8 mouse cellular contexts compared by ENCODE assay signal in the genomic region with DNA sequence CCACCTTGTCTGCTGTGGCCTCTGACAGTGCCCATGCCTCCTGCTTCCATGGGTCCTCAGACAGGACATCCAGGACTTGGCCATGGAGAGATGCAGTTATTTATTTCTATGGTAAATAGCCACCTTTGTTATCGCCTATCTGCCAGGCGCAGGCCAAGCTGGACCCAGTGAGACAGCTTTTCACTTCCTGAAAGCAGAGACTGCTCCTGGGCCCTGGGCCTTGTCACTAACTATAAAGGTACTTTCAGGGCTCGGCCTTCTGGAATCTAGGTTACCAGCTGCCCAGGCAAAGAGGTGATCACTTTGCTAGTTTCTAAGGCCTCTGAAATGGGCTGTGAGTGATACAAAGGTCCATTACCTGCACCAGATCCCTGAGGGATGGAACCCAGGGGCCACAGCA. TPM values are rescaled to one million over a fixed set of nuclear protein-coding genes. Genes with fewer than 3 reads are reported as not detected.
DNase-seq lines count a peak whose midpoint lies in the region; ATAC-seq and TF ChIP-seq lines count a peak whose summit lies in the region.

No protein-coding gene starts in this region.

- H3K27ac ChIP-seq in hindbrain, embryonic 10.5 days = peak overlapping the region; percentile 83
- H3K27ac ChIP-seq in hindbrain, embryonic 16.5 days (ENCODE audit: low read depth, low read length) = no peak overlapping the region
- peak overlapping the region; percentile 10; the same call in 1 of the 2 replicates for H3K27ac ChIP-seq in ES-Bruce4 (ENCODE audit: insufficient read depth, low read length)
- H3K27ac ChIP-seq in embryonic fibroblast, embryonic 13.5 days (ENCODE audit: insufficient read depth, low read length) = peak overlapping the region; percentile 99
- peak overlapping the region; percentile 71 for H3K27ac ChIP-seq in liver, embryonic 13.5 days

- no peaks in the 10 kb centered on the region for H3K9me3 ChIP-seq in hindbrain, embryonic 10.5 days
- H3K9me3 ChIP-seq in hindbrain, embryonic 16.5 days (ENCODE audit: control insufficient read depth, low read length) = no peaks in the 10 kb centered on the region
- H3K9me3 ChIP-seq in ES-Bruce4 (replicated peaks; ENCODE audit: control insufficient read depth, insufficient read depth, low read length, poor library complexity, severe bottlenecking) = no peaks in the 10 kb centered on the region
- H3K9me3 ChIP-seq in liver, embryonic 13.5 days (replicated peaks) = no peaks in the 10 kb centered on the region

- peaks cover 75% of the 10 kb centered on the region for H3K4me1 ChIP-seq in hindbrain, embryonic 10.5 days (replicated peaks)
- H3K4me1 ChIP-seq in hindbrain, embryonic 16.5 days (ENCODE audit: control insufficient read depth, insufficient read depth, low read depth, low read length) = peaks cover 35% of the 10 kb centered on the region
- peaks cover 14% of the 10 kb centered on the region for H3K4me1 ChIP-seq in ES-Bruce4 (ENCODE audit: control insufficient read depth, insufficient read depth, low read length)
- H3K4me1 ChIP-seq in embryonic fibroblast, embryonic 13.5 days (ENCODE audit: control insufficient read depth, insufficient read depth, low read length) = peaks cover 55% of the 10 kb centered on the region
- peaks cover 93% of the 10 kb centered on the region for H3K4me1 ChIP-seq in liver, embryonic 13.5 days (replicated peaks)

- no peaks in the 10 kb centered on the region for H3K27me3 ChIP-seq in hindbrain, embryonic 10.5 days (ENCODE audit: insufficient read depth, poor library complexity, severe bottlenecking)
- H3K27me3 ChIP-seq in hindbrain, embryonic 16.5 days (replicated peaks; ENCODE audit: control insufficient read depth, insufficient read depth, low read length) = no peaks in the 10 kb centered on the region
- no peaks in the 10 kb centered on the region for H3K27me3 ChIP-seq in ES-Bruce4 (ENCODE audit: control insufficient read depth, insufficient read depth, low read length, poor library complexity, severe bottlenecking)
- no peaks in the 10 kb centered on the region for H3K27me3 ChIP-seq in liver, embryonic 13.5 days

- H3K4me2 ChIP-seq in hindbrain, embryonic 16.5 days (ENCODE audit: low read length) = no peak overlapping the region
- peak overlapping the region; percentile 23 for H3K4me2 ChIP-seq in liver, embryonic 13.5 days

- no peak for TF ChIP-seq CTCF in ES-Bruce4 (IDR thresholded peaks at IDR 0.05; ENCODE audit: low read depth, low read length)
- no peak for TF ChIP-seq CTCF in embryonic fibroblast, embryonic 13.5 days (IDR thresholded peaks at IDR 0.05; ENCODE audit: borderline replicate concordance, insufficient read depth, low read length)

- TF ChIP-seq POLR2A in ES-Bruce4 (IDR thresholded peaks at IDR 0.05; ENCODE audit: insufficient read depth, low read length) = no peak
- TF ChIP-seq POLR2A in embryonic fibroblast, embryonic 13.5 days (IDR thresholded peaks at IDR 0.05; ENCODE audit: low read depth, low read length) = peak; percentile 41; the same call in 1 of the 2 replicates

- no peak for DNase-seq in hindbrain, embryonic 10.5 days (ENCODE audit: low spot score)
- DNase-seq in liver, embryonic 13.5 days = no peak
- DNase-seq in thymus, postnatal 10 days (ENCODE audit: low spot score in 2 of 2) = no peak
- no peak for DNase-seq in right cerebral cortex, postnatal 10 days (ENCODE audit: low spot score in 2 of 2)

- no peak for TF ChIP-seq EP300 in ES-Bruce4 (IDR thresholded peaks at IDR 0.05; ENCODE audit: insufficient read depth, low read depth, low read length)

- WGBS in hindbrain, embryonic 10.5 days = 85% methylated on average over 3 of the region's 3 CpGs
- 82% methylated on average over 3 of the region's 3 CpGs for WGBS in hindbrain, embryonic 16.5 days
- WGBS in liver, embryonic 13.5 days (ENCODE audit: insufficient replicate concordance) = 51% methylated on average over 3 of the region's 3 CpGs

- H3K4me3 ChIP-seq in hindbrain, embryonic 10.5 days = no peak overlapping the region
- H3K4me3 ChIP-seq in hindbrain, embryonic 16.5 days (ENCODE audit: low read length) = no peak overlapping the region
- no peak overlapping the region for H3K4me3 ChIP-seq in ES-Bruce4 (ENCODE audit: low read depth, low read length)
- no peak overlapping the region for H3K4me3 ChIP-seq in embryonic fibroblast, embryonic 13.5 days (ENCODE audit: insufficient read depth, low read length)
- H3K4me3 ChIP-seq in liver, embryonic 13.5 days (replicated peaks) = no peak overlapping the region

- peaks cover 32% of the 10 kb centered on the region for H3K36me3 ChIP-seq in hindbrain, embryonic 10.5 days
- 0 out of 2 replicates have a peak, but pooled peaks cover 3% of the 10 kb centered on the region for H3K36me3 ChIP-seq in hindbrain, embryonic 16.5 days (ENCODE audit: control insufficient read depth, insufficient read depth, low read length)
- H3K36me3 ChIP-seq in ES-Bruce4 (ENCODE audit: control insufficient read depth, insufficient read depth, low read length, poor library complexity, severe bottlenecking) = no peaks in the 10 kb centered on the region
- H3K36me3 ChIP-seq in liver, embryonic 13.5 days = peaks cover 39% of the 10 kb centered on the region

- no peak for ATAC-seq in hindbrain, embryonic 16.5 days
- no peak for ATAC-seq in liver, embryonic 13.5 days (ENCODE audit: low read depth)
- ATAC-seq in CD4-positive, CD25-positive, alpha-beta regulatory T cell, adult 4 months = no peak

- no peak overlapping the region for H3K9ac ChIP-seq in hindbrain, embryonic 16.5 days (ENCODE audit: low read depth, low read length)
- H3K9ac ChIP-seq in ES-Bruce4 (ENCODE audit: low read depth, poor library complexity, severe bottlenecking) = no peak overlapping the region
- H3K9ac ChIP-seq in liver, embryonic 13.5 days = peak overlapping the region; percentile 7; the same call in 1 of the 2 replicates

RNA-seq across cellular contexts. Expression of a gene that starts 37.3 kb away (rescaled TPM):
- polyA plus RNA-seq in hindbrain, embryonic 10.5 days (2016; fragmentation: Nextera tagmentation; extraction: Ambion mirVana) = 216 and 245 TPM in 2 replicates
- 146 and 172 TPM in 2 replicates for polyA plus RNA-seq in hindbrain, embryonic 16.5 days (2015; fragmentation: Nextera tagmentation; extraction: Ambion mirVana)
- 318 and 324 TPM in 2 replicates for polyA plus RNA-seq in ES-Bruce4 (2011; ENCODE audit: insufficient read depth, insufficient read length, low read depth, missing spikeins)
- polyA plus RNA-seq in embryonic fibroblast, embryonic 13.5 days (2011; ENCODE audit: insufficient read length, low read depth, missing spikeins) = 446 and 575 TPM in 2 replicates
- polyA plus RNA-seq in liver, embryonic 13.5 days (2015; fragmentation: Nextera tagmentation; extraction: Ambion mirVana) = 116 and 131 TPM in 2 replicates
- polyA plus RNA-seq in CD4-positive, CD25-positive, alpha-beta regulatory T cell, adult 4 months (2017; shearing (Covaris generic)) = 100 to 1,000 TPM in 1 of 2 experiments, 10 to 100 TPM in 1; 82.6 to 106 TPM

RNA-seq across cellular contexts. Expression of a gene that starts 43.6 kb away (rescaled TPM):
- polyA plus RNA-seq in hindbrain, embryonic 10.5 days (2016; fragmentation: Nextera tagmentation; extraction: Ambion mirVana) = 0.40 TPM in 1 of 2 replicates, not detected in the other
- polyA plus RNA-seq in hindbrain, embryonic 16.5 days (2015; fragmentation: Nextera tagmentation; extraction: Ambion mirVana) = 0.54 and 0.70 TPM in 2 replicates
- polyA plus RNA-seq in ES-Bruce4 (2011; ENCODE audit: insufficient read depth, insufficient read length, low read depth, missing spikeins) = 0.21 and 0.33 TPM in 2 replicates
- polyA plus RNA-seq in embryonic fibroblast, embryonic 13.5 days (2011; ENCODE audit: insufficient read length, low read depth, missing spikeins) = 0.23 TPM in 1 of 2 replicates, not detected in the other
- 0.09 and 0.13 TPM in 2 replicates for polyA plus RNA-seq in liver, embryonic 13.5 days (2015; fragmentation: Nextera tagmentation; extraction: Ambion mirVana)
- polyA plus RNA-seq in CD4-positive, CD25-positive, alpha-beta regulatory T cell, adult 4 months (2017; shearing (Covaris generic)) = not detected

RNA-seq across cellular contexts. Expression of a gene that starts 56.9 kb away (rescaled TPM):
- 426 and 432 TPM in 2 replicates for polyA plus RNA-seq in hindbrain, embryonic 10.5 days (2016; fragmentation: Nextera tagmentation; extraction: Ambion mirVana)
- 282 and 295 TPM in 2 replicates for polyA plus RNA-seq in hindbrain, embryonic 16.5 days (2015; fragmentation: Nextera tagmentation; extraction: Ambion mirVana)
- 409 and 413 TPM in 2 replicates for polyA plus RNA-seq in ES-Bruce4 (2011; ENCODE audit: insufficient read depth, insufficient read length, low read depth, missing spikeins)
- polyA plus RNA-seq in embryonic fibroblast, embryonic 13.5 days (2011; ENCODE audit: insufficient read length, low read depth, missing spikeins) = 328 and 347 TPM in 2 replicates
- polyA plus RNA-seq in liver, embryonic 13.5 days (2015; fragmentation: Nextera tagmentation; extraction: Ambion mirVana) = 294 and 308 TPM in 2 replicates
- polyA plus RNA-seq in CD4-positive, CD25-positive, alpha-beta regulatory T cell, adult 4 months (2017; shearing (Covaris generic)) = 100 to 1,000 TPM; 656 to 763 TPM

RNA-seq across cellular contexts. Expression of a gene that starts 57.0 kb away (rescaled TPM):
- 8.8 and 9.0 TPM in 2 replicates for polyA plus RNA-seq in hindbrain, embryonic 10.5 days (2016; fragmentation: Nextera tagmentation; extraction: Ambion mirVana)
- polyA plus RNA-seq in hindbrain, embryonic 16.5 days (2015; fragmentation: Nextera tagmentation; extraction: Ambion mirVana) = 10.7 and 13.8 TPM in 2 replicates
- 33.2 and 36.3 TPM in 2 replicates for polyA plus RNA-seq in ES-Bruce4 (2011; ENCODE audit: insufficient read depth, insufficient read length, low read depth, missing spikeins)
- 2.0 and 2.2 TPM in 2 replicates for polyA plus RNA-seq in embryonic fibroblast, embryonic 13.5 days (2011; ENCODE audit: insufficient read length, low read depth, missing spikeins)
- 27.4 and 29.1 TPM in 2 replicates for polyA plus RNA-seq in liver, embryonic 13.5 days (2015; fragmentation: Nextera tagmentation; extraction: Ambion mirVana)
- polyA plus RNA-seq in CD4-positive, CD25-positive, alpha-beta regulatory T cell, adult 4 months (2017; shearing (Covaris generic)) = 100 to 1,000 TPM in 1 of 2 experiments, 10 to 100 TPM in 1; 93.7 to 171 TPM
